Comparison of ENCODE assay signal across 14 mouse cellular contexts in the genomic region with DNA sequence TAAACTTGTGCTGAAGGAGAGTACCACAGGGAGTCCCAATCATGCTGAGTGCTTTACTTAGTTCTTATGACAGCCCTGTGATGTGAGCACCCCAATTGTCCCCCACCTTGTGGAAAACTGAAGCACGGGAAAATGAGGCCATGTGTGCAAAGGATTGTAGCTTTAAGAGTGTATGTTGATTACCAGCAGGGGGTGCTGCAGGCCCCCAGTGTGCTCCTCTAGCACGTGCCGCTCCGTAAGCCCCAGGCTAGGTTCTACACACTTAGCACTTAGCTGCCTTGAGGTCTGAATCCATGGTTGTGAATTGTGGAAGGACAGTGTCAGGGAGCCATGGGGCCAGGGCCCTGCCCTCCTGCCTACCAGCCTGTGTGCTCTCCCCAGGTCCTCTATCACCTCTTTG. TPM values are rescaled to one million over a fixed set of nuclear protein-coding genes. Genes with fewer than 3 reads are reported as not detected.
A peak's percentile ranks its signal among the peaks of the same experiment; 100 is the strongest.
DNase-seq lines count a peak whose midpoint lies in the region; ATAC-seq and TF ChIP-seq lines count a peak whose summit lies in the region.
"Had no signal": no experiment of that assay in that cellular context is flagged by ENCODE, and none has a peak within 500 bp of the region (broad histone marks: within the 10 kb centered on the region; RNA-seq: fewer than 3 reads in every experiment).

No protein-coding gene starts in this region.

- H3K9ac ChIP-seq in midbrain, postnatal 0 days (replicated peaks; ENCODE audit: low read length, poor library complexity, severe bottlenecking) = no peak overlapping the region
- H3K9ac ChIP-seq in midbrain, embryonic 15.5 days = no peak overlapping the region
- H3K9ac ChIP-seq: liver, embryonic 15.5 days; midbrain, embryonic 12.5 days had no signal

- H3K4me2 ChIP-seq in midbrain, postnatal 0 days (ENCODE audit: low read depth, low read length, poor library complexity, severe bottlenecking) = no peak overlapping the region
- H3K4me2 ChIP-seq in midbrain, embryonic 15.5 days = no peak overlapping the region
- H3K4me2 ChIP-seq: heart, embryonic 11.5 days; liver, embryonic 15.5 days; midbrain, embryonic 12.5 days had no signal

- peak; percentile 47 for TF ChIP-seq CTCF in midbrain, postnatal 0 days (IDR thresholded peaks at IDR 0.05)

- H3K36me3 ChIP-seq in heart, embryonic 10.5 days = peaks cover 69% of the 10 kb centered on the region
- H3K36me3 ChIP-seq in midbrain, postnatal 0 days (ENCODE audit: insufficient read depth, low read length) = peaks cover 29% of the 10 kb centered on the region
- H3K36me3 ChIP-seq in midbrain, embryonic 15.5 days (replicated peaks) = no peaks in the 10 kb centered on the region

- H3K27ac ChIP-seq in heart, embryonic 10.5 days = peak overlapping the region; percentile 22
- no peak overlapping the region for H3K27ac ChIP-seq in midbrain, postnatal 0 days (ENCODE audit: low read depth, low read length)
- H3K27ac ChIP-seq in midbrain, embryonic 15.5 days = no peak overlapping the region
- H3K27ac ChIP-seq: liver, embryonic 15.5 days; midbrain, embryonic 12.5 days had no signal

- H3K4me3 ChIP-seq in heart, embryonic 10.5 days = no peak overlapping the region
- H3K4me3 ChIP-seq in midbrain, postnatal 0 days (ENCODE audit: low read depth, low read length) = no peak overlapping the region
- H3K4me3 ChIP-seq in midbrain, embryonic 15.5 days = no peak overlapping the region
- H3K4me3 ChIP-seq: liver, embryonic 15.5 days; midbrain, embryonic 12.5 days had no signal

- intact Hi-C loops in heart, postnatal 36 days (cut with DNase I) = no loop called here

- no peaks in the 10 kb centered on the region for H3K9me3 ChIP-seq in heart, embryonic 10.5 days
- no peaks in the 10 kb centered on the region for H3K9me3 ChIP-seq in midbrain, postnatal 0 days (ENCODE audit: low read length)
- H3K9me3 ChIP-seq in midbrain, embryonic 15.5 days = no peaks in the 10 kb centered on the region
- H3K9me3 ChIP-seq: liver, embryonic 15.5 days; midbrain, embryonic 12.5 days had no signal

- 63% methylated on average over 4 of the region's 4 CpGs for WGBS in heart, embryonic 10.5 days
- WGBS in midbrain, postnatal 0 days = 67% methylated on average over 4 of the region's 4 CpGs
- WGBS in midbrain, embryonic 15.5 days = 51% methylated on average over 4 of the region's 4 CpGs

- no peaks in the 10 kb centered on the region for H3K27me3 ChIP-seq in heart, embryonic 10.5 days (ENCODE audit: insufficient read depth, poor library complexity, severe bottlenecking)
- H3K27me3 ChIP-seq in midbrain, postnatal 0 days (ENCODE audit: insufficient read depth, low read length) = no peaks in the 10 kb centered on the region
- no peaks in the 10 kb centered on the region for H3K27me3 ChIP-seq in midbrain, embryonic 15.5 days (replicated peaks)
- H3K27me3 ChIP-seq: liver, embryonic 15.5 days; midbrain, embryonic 12.5 days; Patski had no signal

- no peak for DNase-seq in heart, embryonic 10.5 days (ENCODE audit: low spot score)
- DNase-seq in heart, postnatal 36 days = no peak
- no peak for DNase-seq in midbrain, postnatal 0 days (ENCODE audit: low spot score)
- DNase-seq in NIH3T3 (ENCODE audit: low read depth) = peak; percentile 50
- DNase-seq in retina, embryonic 14.5 days (ENCODE audit: low spot score) = peak; percentile 51
- DNase-seq in testis, postnatal 10 days (ENCODE audit: low spot score) = no peak
- DNase-seq in adrenal gland, postnatal 36 days = no peak

- no peak for ATAC-seq in midbrain, postnatal 0 days (ENCODE audit: low FRiP score)
- ATAC-seq in midbrain, embryonic 15.5 days (replicated peaks) = no peak
- ATAC-seq: forebrain, embryonic 16.5 days; intestine, embryonic 16.5 days; Patski had no signal

- peaks cover 28% of the 10 kb centered on the region; the same call in 1 of the 2 replicates for H3K4me1 ChIP-seq in heart, embryonic 10.5 days
- H3K4me1 ChIP-seq in midbrain, postnatal 0 days (ENCODE audit: insufficient read depth, low read length) = no peaks in the 10 kb centered on the region
- no peaks in the 10 kb centered on the region for H3K4me1 ChIP-seq in midbrain, embryonic 15.5 days
- H3K4me1 ChIP-seq: midbrain, embryonic 12.5 days had no signal

RNA-seq across cellular contexts. Expression of a gene that starts 45.4 kb away (rescaled TPM):
- polyA plus RNA-seq in heart, embryonic 10.5 days (2016; fragmentation: Nextera tagmentation; extraction: Ambion mirVana) = 7.6 and 8.2 TPM in 2 replicates
- total RNA-seq in heart, postnatal 36 days (2021) = 10 to 100 TPM; 17.6 to 18.8 TPM
- 29.5 and 34.9 TPM in 2 replicates for total RNA-seq in midbrain, postnatal 0 days (2014; rRNA removed)
- polyA plus RNA-seq in midbrain, postnatal 0 days (2015; fragmentation: Nextera tagmentation; extraction: Ambion mirVana) = 11.8 and 12.8 TPM in 2 replicates
- polyA plus RNA-seq in midbrain, embryonic 15.5 days (2015; fragmentation: Nextera tagmentation; extraction: Ambion mirVana) = 9.9 and 11.1 TPM in 2 replicates
- total RNA-seq in adrenal gland, postnatal 36 days (2021) = 10 to 100 TPM; 48.6 to 54.2 TPM

Comparison
In these comparisons a context has a peak if more than half of its experiments do, and no peak if none do; other contexts are left out.
1. DNase-seq: peak in NIH3T3 (single experiment) and retina, embryonic 14.5 days (single experiment); none in heart, embryonic 10.5 days (single experiment), heart, postnatal 36 days (0 of 2), midbrain, postnatal 0 days (single experiment), testis, postnatal 10 days (single experiment) and adrenal gland, postnatal 36 days (0 of 2).